Mouse (Mus musculus): ENCODE measurements around the gene Hmga2. TPM values are rescaled to one million over a fixed set of nuclear protein-coding genes. Genes with fewer than 3 reads are reported as not detected.

The Hmga2 gene
- total RNA-seq, 2 experiments from 2014 or later: 0.25 to 0.26 TPM

DNA sequence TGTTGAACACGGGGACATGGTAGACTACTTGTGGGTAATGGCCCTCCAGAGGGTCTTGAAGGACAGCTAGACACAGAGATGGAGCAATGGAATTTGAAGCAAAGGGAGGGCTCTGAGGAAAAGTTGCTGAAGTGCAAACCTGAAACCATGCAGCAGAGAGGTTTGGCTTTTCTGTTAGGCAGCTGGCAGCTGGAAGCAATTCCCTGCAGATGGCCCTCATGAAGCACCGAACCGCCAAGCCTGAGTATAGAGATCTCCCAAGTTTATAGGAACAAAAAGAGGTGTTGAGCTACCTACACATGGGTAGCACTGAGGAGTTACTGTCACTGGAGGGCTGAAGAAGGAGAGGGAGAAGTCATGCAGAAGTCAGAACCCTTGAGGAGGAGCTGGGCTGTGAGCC, 13.3 kb upstream of the Hmga2 start:
- DNase-seq (ENCODE audit: extremely low spot score in 1 of 2, low spot score in 2 of 2): no peak
- intact Hi-C loops (cut with DNase I): no loop called here

GRCm38 (mm10) chr10:120488526-120488925, 12.3 kb upstream of the Hmga2 start:
- DNase-seq (ENCODE audit: extremely low spot score in 1 of 2, low spot score in 2 of 2): no peak
- TF ChIP-seq CTCF (IDR thresholded peaks at IDR 0.05): no peak
- H3K4me3 ChIP-seq: no peak overlapping the region
- intact Hi-C loops (cut with DNase I): no loop called here
- no peak overlapping the region for H3K27ac ChIP-seq

More for the DNA sequence above, 13.3 kb upstream of the Hmga2 start:
- H3K27ac ChIP-seq: no peak overlapping the region
- no peak overlapping the region for H3K4me3 ChIP-seq
- no peak for TF ChIP-seq CTCF (IDR thresholded peaks at IDR 0.05)

- H3K27ac ChIP-seq: no peak overlapping the region
- TF ChIP-seq CTCF (IDR thresholded peaks at IDR 0.05): no peak
- intact Hi-C loops (cut with DNase I): no loop called here
- no peak for DNase-seq (ENCODE audit: extremely low spot score in 1 of 2, low spot score in 2 of 2)
- no peak overlapping the region for H3K4me3 ChIP-seq
These were observed 11.6 kb upstream of the Hmga2 start for GRCm38 (mm10) chr10:120487881-120488280.

GRCm38 (mm10) chr10:120485461-120485860, 9.2 kb upstream of the Hmga2 start:
- H3K27ac ChIP-seq: no peak overlapping the region
- intact Hi-C loops (cut with DNase I): no loop called here
- no peak overlapping the region for H3K4me3 ChIP-seq
- TF ChIP-seq CTCF (IDR thresholded peaks at IDR 0.05): no peak
- no peak for DNase-seq (ENCODE audit: extremely low spot score in 1 of 2, low spot score in 2 of 2)

DNA sequence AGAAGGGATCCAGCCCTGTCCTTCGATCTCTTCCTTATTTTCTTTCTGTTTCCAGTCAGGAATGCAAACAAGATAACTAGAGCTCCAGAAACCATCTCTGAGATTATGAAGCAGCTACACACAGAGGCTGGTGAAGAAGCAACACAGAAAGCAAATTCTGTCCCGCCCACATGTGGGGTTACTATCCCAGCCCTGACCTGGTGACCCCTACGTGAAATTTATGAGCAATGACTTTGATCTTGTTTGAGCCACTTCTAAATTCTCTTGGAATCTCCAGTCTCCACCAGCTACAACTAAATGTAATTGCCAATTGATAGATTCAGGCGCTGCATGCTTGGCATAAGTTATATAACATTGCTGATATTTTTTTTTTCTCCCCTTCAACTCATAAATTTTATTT, 7.9 kb upstream of the Hmga2 start:
- intact Hi-C loops (cut with DNase I): no loop called here
- DNase-seq (ENCODE audit: extremely low spot score in 1 of 2, low spot score in 2 of 2): no peak
- TF ChIP-seq CTCF (IDR thresholded peaks at IDR 0.05): no peak
- H3K4me3 ChIP-seq: no peak overlapping the region
- no peak overlapping the region for H3K27ac ChIP-seq

DNA sequence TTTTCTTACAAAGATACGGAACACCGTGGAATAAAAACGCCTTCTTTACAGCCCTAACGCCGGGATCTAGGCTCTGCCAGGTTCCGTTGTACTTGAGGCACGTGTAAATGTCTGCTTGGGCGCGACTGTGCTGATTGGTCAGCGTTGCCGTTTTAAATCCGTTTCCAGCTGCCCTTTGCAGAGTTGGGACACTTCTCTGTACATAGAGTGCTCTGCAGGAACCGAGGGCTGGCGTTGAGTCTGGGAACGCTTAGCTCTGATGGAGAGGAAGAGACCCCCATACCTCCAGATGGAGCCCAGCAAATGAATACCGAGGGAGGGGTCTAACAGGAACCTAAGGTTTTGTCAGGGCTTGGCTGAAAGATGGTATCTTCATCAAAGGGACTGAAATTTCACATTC, 1.9 kb upstream of the Hmga2 start:
- DNase-seq (ENCODE audit: extremely low spot score in 1 of 2, low spot score in 2 of 2): no peak
- intact Hi-C loops (cut with DNase I): loop anchor here (5.0 kb wide), 2 partner anchors 51 to 74 kb away; no protein-coding TSS in a partner anchor
- H3K4me3 ChIP-seq: no peak overlapping the region

DNA sequence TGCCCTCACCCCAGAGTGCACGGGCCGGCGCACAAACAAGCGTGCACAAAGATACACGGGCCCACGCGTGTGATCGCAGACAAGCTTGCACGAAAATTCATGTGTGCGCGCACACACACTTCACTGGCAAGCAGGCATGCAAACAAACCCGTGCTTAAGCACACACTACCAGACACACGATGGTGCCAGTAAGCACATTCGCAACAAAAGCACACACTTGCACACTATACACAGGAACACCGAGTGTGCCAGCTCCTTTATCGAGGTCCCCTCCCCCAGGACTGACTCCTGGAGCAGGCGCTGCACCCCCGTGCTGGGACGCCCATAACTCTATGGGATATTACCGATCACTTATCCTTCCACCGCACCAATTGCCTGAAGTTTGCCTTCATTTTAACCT, 1.2 kb upstream of the Hmga2 start:
- intact Hi-C loops (cut with DNase I): loop anchor here (5.0 kb wide), 2 partner anchors 50 to 75 kb away; no protein-coding TSS in a partner anchor
- H3K4me3 ChIP-seq: no peak overlapping the region
- no peak overlapping the region for H3K27ac ChIP-seq
- TF ChIP-seq CTCF (IDR thresholded peaks at IDR 0.05): no peak
- DNase-seq (ENCODE audit: extremely low spot score in 1 of 2, low spot score in 2 of 2): no peak

More for the DNA sequence above, 1.9 kb upstream of the Hmga2 start:
- TF ChIP-seq CTCF (IDR thresholded peaks at IDR 0.05): no peak
- H3K27ac ChIP-seq: no peak overlapping the region

- intact Hi-C loops (cut with DNase I): loop anchor here (5.0 kb wide), 2 partner anchors 49 to 76 kb away; no protein-coding TSS in a partner anchor
- Histone ChIP-seq H3K4me3 (peak overlapping the region; percentile 2; the same call in 1 of the 2 replicates), H3K27ac (no peak overlapping the region)
- TF ChIP-seq CTCF (IDR thresholded peaks at IDR 0.05): no peak
- DNase-seq (ENCODE audit: extremely low spot score in 1 of 2, low spot score in 2 of 2): no peak
These were observed 457 bp upstream of the Hmga2 start for GRCm38 (mm10) chr10:120476516-120477336.

- peak in 1 of 2 experiments; percentile 13 for DNase-seq (ENCODE audit: extremely low spot score in 1 of 2, low spot score in 2 of 2)
- intact Hi-C loops (cut with DNase I): loop anchor here (5.0 kb wide), 2 partner anchors 48 to 77 kb away; no protein-coding TSS in a partner anchor
These were observed 1.2 kb downstream of the Hmga2 start for GRCm38 (mm10) chr10:120475041-120475541.

GRCm38 (mm10) chr10:120474301-120474700, 2.0 kb downstream of the Hmga2 start:
- intact Hi-C loops (cut with DNase I): no loop called here
- DNase-seq (ENCODE audit: extremely low spot score in 1 of 2, low spot score in 2 of 2): no peak
- H3K27ac ChIP-seq: no peak overlapping the region
- TF ChIP-seq CTCF (IDR thresholded peaks at IDR 0.05): no peak
- no peak overlapping the region for H3K4me3 ChIP-seq

More at GRCm38 (mm10) chr10:120475041-120475541, 1.2 kb downstream of the Hmga2 start:
- no peak for TF ChIP-seq CTCF (IDR thresholded peaks at IDR 0.05)
- Histone ChIP-seq H3K4me3 (peak overlapping the region; percentile 36), H3K27ac (no peak overlapping the region)

DNA sequence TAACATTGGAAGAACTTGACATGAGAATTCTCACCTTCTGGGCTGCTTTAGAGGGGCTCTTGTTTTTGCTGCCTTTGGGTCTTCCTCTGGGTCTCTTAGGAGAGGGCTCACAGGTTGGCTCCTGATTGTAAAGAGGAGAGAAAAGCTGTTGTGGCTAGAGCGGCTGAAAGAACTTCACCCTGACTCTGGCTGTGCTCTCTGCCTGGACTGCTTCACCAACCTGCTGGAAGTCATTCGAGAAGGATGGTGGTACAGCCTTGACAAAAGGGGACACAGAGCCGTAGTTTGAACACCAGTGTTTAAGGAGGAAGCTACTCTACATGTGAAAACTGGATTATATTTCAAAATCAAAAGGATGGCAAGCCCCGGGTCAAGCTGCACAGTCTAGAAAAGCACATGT, 3.1 kb downstream of the Hmga2 start:
- intact Hi-C loops (cut with DNase I): no loop called here
- H3K4me3 ChIP-seq: no peak overlapping the region
- DNase-seq (ENCODE audit: extremely low spot score in 1 of 2, low spot score in 2 of 2): no peak
- no peak for TF ChIP-seq CTCF (IDR thresholded peaks at IDR 0.05)
- no peak overlapping the region for H3K27ac ChIP-seq

- Histone ChIP-seq H3K4me3 (no peak overlapping the region), H3K27ac (no peak overlapping the region)
- no peak for TF ChIP-seq CTCF (IDR thresholded peaks at IDR 0.05)
- intact Hi-C loops (cut with DNase I): no loop called here
- DNase-seq (ENCODE audit: extremely low spot score in 1 of 2, low spot score in 2 of 2): no peak
These were observed 3.7 kb downstream of the Hmga2 start for GRCm38 (mm10) chr10:120472606-120473005.
